Mouse (Mus musculus): Measurements from ENCODE around the gene Prcd. TPM values are rescaled to one million over a fixed set of nuclear protein-coding genes. Genes with fewer than 3 reads are reported as not detected.

Gene Prcd
- polyA plus RNA-seq, 1 experiment from 2014 or later: 16.4 TPM

- Histone ChIP-seq H3K27ac (ENCODE audit: low read length) (no peak overlapping the region), H3K9me3 (ENCODE audit: low read length) (no peaks in the 10 kb centered on the region), H3K4me3 (ENCODE audit: low read depth, low read length) (no peak overlapping the region), H3K27me3 (replicated peaks; ENCODE audit: insufficient read depth, low read length) (no peaks in the 10 kb centered on the region), H3K4me1 (ENCODE audit: insufficient read depth, low read depth, low read length) (no peaks in the 10 kb centered on the region), H3K36me3 (ENCODE audit: insufficient read depth, low read length) (no peaks in the 10 kb centered on the region), H3K4me2 (replicated peaks; ENCODE audit: low read depth, low read length) (no peak overlapping the region), H3K9ac (replicated peaks; ENCODE audit: low read depth) (0 out of 2 replicates have a peak overlapping the region, but pooled peaks have one; percentile 6)
- TF ChIP-seq EP300 (IDR thresholded peaks at IDR 0.05): no peak
- no peak for TF ChIP-seq CTCF (IDR thresholded peaks at IDR 0.05)
- no peak for DNase-seq (ENCODE audit: low spot score)
- no peak for ATAC-seq
- 39% methylated on average over 10 of the region's 10 CpGs for WGBS
Measured at GRCm38 (mm10) chr11:116710171-116710570, 56.8 kb downstream of the Prcd start.

GRCm38 (mm10) chr11:116710793-116711192 lies 57.5 kb downstream of the Prcd start:
- no peak for DNase-seq (ENCODE audit: low spot score)
- H3K27ac ChIP-seq (ENCODE audit: low read length): no peak overlapping the region
- no peak for TF ChIP-seq CTCF (IDR thresholded peaks at IDR 0.05)
- TF ChIP-seq EP300 (IDR thresholded peaks at IDR 0.05): no peak
- no peak overlapping the region for H3K9ac ChIP-seq (replicated peaks; ENCODE audit: low read depth)
- 87% methylated on average over 10 of the region's 10 CpGs for WGBS
- no peaks in the 10 kb centered on the region for H3K36me3 ChIP-seq (ENCODE audit: insufficient read depth, low read length)
- H3K9me3 ChIP-seq (ENCODE audit: low read length): no peaks in the 10 kb centered on the region
- no peaks in the 10 kb centered on the region for H3K27me3 ChIP-seq (replicated peaks; ENCODE audit: insufficient read depth, low read length)
- ATAC-seq: no peak
- no peaks in the 10 kb centered on the region for H3K4me1 ChIP-seq (ENCODE audit: insufficient read depth, low read depth, low read length)
- H3K4me3 ChIP-seq (ENCODE audit: low read depth, low read length): no peak overlapping the region
- H3K4me2 ChIP-seq (replicated peaks; ENCODE audit: low read depth, low read length): no peak overlapping the region

- no peaks in the 10 kb centered on the region for H3K4me1 ChIP-seq (ENCODE audit: insufficient read depth, low read depth, low read length)
- no peaks in the 10 kb centered on the region for H3K27me3 ChIP-seq (replicated peaks; ENCODE audit: insufficient read depth, low read length)
- 58% methylated on average over 12 of the region's 12 CpGs for WGBS
- no peak for TF ChIP-seq CTCF (IDR thresholded peaks at IDR 0.05)
- no peak for TF ChIP-seq EP300 (IDR thresholded peaks at IDR 0.05)
- peak overlapping the region; percentile 47 for H3K27ac ChIP-seq (ENCODE audit: low read length)
- H3K4me2 ChIP-seq (replicated peaks; ENCODE audit: low read depth, low read length): no peak overlapping the region
- no peak overlapping the region for H3K9ac ChIP-seq (replicated peaks; ENCODE audit: low read depth)
- DNase-seq (ENCODE audit: low spot score) (peak; percentile 32), ATAC-seq (no peak)
- H3K4me3 ChIP-seq (ENCODE audit: low read depth, low read length): no peak overlapping the region
- no peaks in the 10 kb centered on the region for H3K9me3 ChIP-seq (ENCODE audit: low read length)
- H3K36me3 ChIP-seq (ENCODE audit: insufficient read depth, low read length): no peaks in the 10 kb centered on the region
Measured at GRCm38 (mm10) chr11:116714052-116714451, 60.7 kb downstream of the Prcd start.

Other genes starting within 250 kb of the Prcd start
- 1.4 and 1.8 TPM in 2 replicates for gene Rnf157, start 240.5 kb upstream of the Prcd start, polyA plus RNA-seq (2015; fragmentation: Nextera tagmentation; extraction: Ambion mirVana)
- gene Ubald2, start 219.4 kb upstream of the Prcd start, polyA plus RNA-seq (2015; fragmentation: Nextera tagmentation; extraction: Ambion mirVana): 50.4 and 56.6 TPM in 2 replicates
- gene Qrich2, start 187.3 kb upstream of the Prcd start, polyA plus RNA-seq (2015; fragmentation: Nextera tagmentation; extraction: Ambion mirVana): 0.05 and 0.06 TPM in 2 replicates
- 89.5 and 97.7 TPM in 2 replicates for gene Prpsap1, start 159.3 kb upstream of the Prcd start, polyA plus RNA-seq (2015; fragmentation: Nextera tagmentation; extraction: Ambion mirVana)
- gene Sphk1, start 122.6 kb upstream of the Prcd start, polyA plus RNA-seq (2015; fragmentation: Nextera tagmentation; extraction: Ambion mirVana): 38.6 and 56.3 TPM in 2 replicates
- gene Ube2o, start 72.1 kb upstream of the Prcd start, polyA plus RNA-seq (2015; fragmentation: Nextera tagmentation; extraction: Ambion mirVana): 9.1 and 9.8 TPM in 2 replicates
- 0.26 TPM in 1 of 2 replicates, not detected in the other for gene Aanat, start 67.1 kb upstream of the Prcd start, polyA plus RNA-seq (2015; fragmentation: Nextera tagmentation; extraction: Ambion mirVana)
- 23.5 and 27.9 TPM in 2 replicates for gene Rhbdf2, start 26.5 kb upstream of the Prcd start, polyA plus RNA-seq (2015; fragmentation: Nextera tagmentation; extraction: Ambion mirVana)
- gene Cygb, start 779 bp downstream of the Prcd start, polyA plus RNA-seq (2015; fragmentation: Nextera tagmentation; extraction: Ambion mirVana): 27.3 and 32.0 TPM in 2 replicates
- gene St6galnac1, start 122.0 kb downstream of the Prcd start, polyA plus RNA-seq (2015; fragmentation: Nextera tagmentation; extraction: Ambion mirVana): not detected in 2 replicates
- gene Mxra7, start 174.5 kb downstream of the Prcd start, polyA plus RNA-seq (2015; fragmentation: Nextera tagmentation; extraction: Ambion mirVana): 34.6 and 38.7 TPM in 2 replicates
- 62.3 and 65.2 TPM in 2 replicates for gene Mettl23, start 189.7 kb downstream of the Prcd start, polyA plus RNA-seq (2015; fragmentation: Nextera tagmentation; extraction: Ambion mirVana)
- gene Jmjd6, start 189.9 kb downstream of the Prcd start, polyA plus RNA-seq (2015; fragmentation: Nextera tagmentation; extraction: Ambion mirVana): 37.0 and 37.8 TPM in 2 replicates
- gene Mfsd11, start 198.9 kb downstream of the Prcd start, polyA plus RNA-seq (2015; fragmentation: Nextera tagmentation; extraction: Ambion mirVana): 37.9 and 44.7 TPM in 2 replicates
- 419 and 421 TPM in 2 replicates for gene Srsf2, start 199.6 kb downstream of the Prcd start, polyA plus RNA-seq (2015; fragmentation: Nextera tagmentation; extraction: Ambion mirVana)